Mouse (Mus musculus) myocyte (in vitro differentiated cells): ENCODE data around the gene Slc25a29. TPM values are rescaled to one million over a fixed set of nuclear protein-coding genes. Genes with fewer than 3 reads are reported as not detected.

Experiments used
- H3K27me3 ChIP-seq: one replicate; pipeline ENCODE4 v1.6.1; 2011; ENCODE audit not compliant: control insufficient read depth, insufficient read depth, insufficient read length
- H3K36me3 ChIP-seq: one replicate; pipeline ENCODE4 v1.6.1; 2011; ENCODE audit not compliant: control insufficient read depth, insufficient read depth
- H3K4me2 ChIP-seq: one replicate; pipeline ENCODE4 v1.6.1; 2011; ENCODE audit warnings: low read depth, control low read depth
- H3K4me3 ChIP-seq: one replicate; pipeline ENCODE4 v1.5.1; 2011; ENCODE audit warnings: mild to moderate bottlenecking, control low read depth, moderate library complexity
- H3K79me2 ChIP-seq: one replicate; pipeline ENCODE4 v1.6.1; 2011; ENCODE audit not compliant: control insufficient read depth, insufficient read depth
- H3ac ChIP-seq: one replicate; pipeline ENCODE4 v1.6.1; 2011; ENCODE audit not compliant: control insufficient read depth, insufficient read length
- CEBPB ChIP-seq: IDR thresholded peaks from 2 replicates; pipeline ENCODE4 v1.6.1; 2011; ENCODE audit warnings: mild to moderate bottlenecking, moderate library complexity; ENCODE audit not compliant: poor library complexity, insufficient read depth, severe bottlenecking
- E2F4 ChIP-seq: IDR thresholded peaks from one replicate; pipeline ENCODE4 v1.6.1; 2011; ENCODE audit warnings: mild to moderate bottlenecking, control low read depth, moderate library complexity; ENCODE audit not compliant: insufficient read depth
- MAX ChIP-seq: IDR thresholded peaks from one replicate; pipeline ENCODE4 v1.6.1; 2011; ENCODE audit warnings: low read depth, mild to moderate bottlenecking, control low read depth
- MYOD1 ChIP-seq, 3 experiments: IDR thresholded peaks; one replicate each; pipeline ENCODE4 v1.6.1; 2011; ENCODE audit warnings: control low read depth in 2 of 3, low read depth in 2 of 3, mild to moderate bottlenecking in 2 of 3, moderate library complexity in 1 of 3; ENCODE audit not compliant: insufficient read length in 2 of 3, control insufficient read depth in 1 of 3
- MYOG ChIP-seq, 3 experiments: IDR thresholded peaks; one replicate each; pipeline ENCODE4 v1.6.1; 2011; ENCODE audit warnings: control low read depth in 2 of 3, low read depth in 2 of 3, mild to moderate bottlenecking in 2 of 3; ENCODE audit not compliant: insufficient read length in 2 of 3, control insufficient read depth in 1 of 3, insufficient read depth in 1 of 3
- POLR2A ChIP-seq: IDR thresholded peaks from one replicate; pipeline ENCODE4 v1.6.1; 2011; ENCODE audit warnings: low read depth, mild to moderate bottlenecking, control low read depth, moderate library complexity; ENCODE audit not compliant: insufficient read length
- POLR2AphosphoS2 ChIP-seq: IDR thresholded peaks from one replicate; pipeline ENCODE4 v1.6.1; 2011; ENCODE audit warnings: low read depth, control low read depth; ENCODE audit not compliant: insufficient read length
- REST ChIP-seq: IDR thresholded peaks from one replicate; pipeline ENCODE4 v1.6.1; 2011; ENCODE audit warnings: mild to moderate bottlenecking, control low read depth, moderate library complexity; ENCODE audit not compliant: insufficient read depth, insufficient read length
- SRF ChIP-seq: IDR thresholded peaks from one replicate; pipeline ENCODE4 v1.6.1; 2011; ENCODE audit warnings: low read depth; ENCODE audit not compliant: control insufficient read depth, insufficient read length
- TCF12 ChIP-seq: IDR thresholded peaks from one replicate; pipeline ENCODE4 v1.6.1; 2011; ENCODE audit warnings: mild to moderate bottlenecking, control low read depth; ENCODE audit not compliant: poor library complexity, insufficient read depth, severe bottlenecking
- TCF3 ChIP-seq: IDR thresholded peaks from one replicate; pipeline ENCODE4 v1.6.1; 2011; ENCODE audit warnings: low read depth, control low read depth; ENCODE audit not compliant: insufficient read length
- USF1 ChIP-seq: IDR thresholded peaks from one replicate; pipeline ENCODE4 v1.6.1; 2011; ENCODE audit warnings: low read depth, mild to moderate bottlenecking, control low read depth, moderate library complexity
- polyA plus RNA-seq: library from polyadenylated mRNA; unstranded; fragments of >200 nt; fragmentation: generic; extraction: Trizol; gene quantifications from one replicate; pipeline ENCODE4 v1.2.1, GENCODE M21; 2012; ENCODE audit warnings: missing spikeins

The Slc25a29 gene
- polyA plus RNA-seq, 1 experiment, result 20.9 TPM

DNA sequence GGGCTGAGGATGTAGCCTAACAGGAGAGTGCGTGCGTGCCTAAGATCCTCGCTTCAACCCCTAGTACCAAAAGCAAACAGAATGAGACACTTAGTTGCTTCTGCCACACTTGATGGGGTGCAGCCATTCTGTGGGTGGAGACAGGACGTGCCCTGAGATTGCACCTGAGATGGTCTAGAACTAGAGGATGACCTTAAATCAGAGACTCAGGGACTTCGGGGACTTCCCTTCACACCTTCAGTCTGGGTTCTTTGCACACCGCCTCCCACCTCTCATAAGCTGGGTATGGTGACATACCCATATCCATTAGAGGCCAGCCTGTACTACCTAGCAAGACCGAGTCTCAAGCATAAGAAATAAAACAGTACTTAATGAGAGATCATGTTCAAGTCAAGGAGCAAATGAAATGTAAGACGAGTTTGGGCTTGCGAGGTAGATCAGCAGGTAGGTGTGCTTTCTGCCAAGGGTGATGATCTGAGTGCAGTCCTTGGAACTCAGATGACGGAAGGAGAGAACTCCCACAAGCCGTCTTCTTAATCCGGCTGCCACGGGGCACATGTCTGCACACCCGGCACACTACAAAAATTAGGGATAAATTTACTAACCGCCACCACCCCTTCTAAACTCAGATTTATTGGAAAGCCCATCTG is 11.3 kb downstream of the Slc25a29 start:
- no peak overlapping the region for H3K4me2 ChIP-seq
- H3K36me3 ChIP-seq, result no peaks in the 10 kb centered on the region
- H3ac ChIP-seq, result no peak overlapping the region
- no peaks in the 10 kb centered on the region for H3K27me3 ChIP-seq
- TF ChIP-seq TCF3 (no peak), E2F4 (no peak), REST (no peak), SRF (no peak), USF1 (no peak), CEBPB (no peak), POLR2AphosphoS2 (no peak), MYOD1 (IDR thresholded peaks at IDR 0.05; ENCODE audit: control insufficient read depth in 1 of 3, insufficient read length in 2 of 3, low read depth in 2 of 3) (no peak), TCF12 (no peak), POLR2A (no peak), MAX (no peak)
- no peak overlapping the region for H3K4me3 ChIP-seq
- no peaks in the 10 kb centered on the region for H3K79me2 ChIP-seq

DNA sequence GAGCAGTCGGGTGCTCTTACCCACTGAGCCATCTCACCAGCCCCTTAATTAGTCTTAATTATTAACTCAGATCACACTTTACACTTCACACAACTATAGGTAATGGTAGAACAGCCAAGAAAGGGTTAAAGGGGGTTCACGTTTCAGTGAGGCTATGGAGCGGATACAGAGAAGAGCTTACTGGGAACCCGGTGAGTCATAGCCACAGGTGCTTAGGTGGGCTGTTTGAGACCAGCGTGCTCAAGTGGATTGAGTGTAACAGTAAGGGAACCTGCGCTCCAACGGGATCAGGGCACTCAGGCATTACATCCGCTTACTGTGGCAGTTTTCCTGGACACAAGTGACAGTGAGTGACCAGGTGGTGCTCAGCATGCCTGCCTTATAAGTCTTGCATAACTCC is 12.6 kb downstream of the Slc25a29 start:
- no peak overlapping the region for H3ac ChIP-seq
- peaks cover 6% of the 10 kb centered on the region for H3K79me2 ChIP-seq
- no peaks in the 10 kb centered on the region for H3K36me3 ChIP-seq
- H3K27me3 ChIP-seq, result no peaks in the 10 kb centered on the region
- no peak overlapping the region for H3K4me2 ChIP-seq
- TF ChIP-seq MYOD1 (IDR thresholded peaks at IDR 0.05; ENCODE audit: control insufficient read depth in 1 of 3, insufficient read length in 2 of 3, low read depth in 2 of 3) (no peak), SRF (no peak), USF1 (no peak), E2F4 (no peak), REST (no peak), POLR2A (no peak), TCF12 (no peak), TCF3 (no peak), CEBPB (no peak), MAX (no peak), POLR2AphosphoS2 (no peak)
- no peak overlapping the region for H3K4me3 ChIP-seq

DNA sequence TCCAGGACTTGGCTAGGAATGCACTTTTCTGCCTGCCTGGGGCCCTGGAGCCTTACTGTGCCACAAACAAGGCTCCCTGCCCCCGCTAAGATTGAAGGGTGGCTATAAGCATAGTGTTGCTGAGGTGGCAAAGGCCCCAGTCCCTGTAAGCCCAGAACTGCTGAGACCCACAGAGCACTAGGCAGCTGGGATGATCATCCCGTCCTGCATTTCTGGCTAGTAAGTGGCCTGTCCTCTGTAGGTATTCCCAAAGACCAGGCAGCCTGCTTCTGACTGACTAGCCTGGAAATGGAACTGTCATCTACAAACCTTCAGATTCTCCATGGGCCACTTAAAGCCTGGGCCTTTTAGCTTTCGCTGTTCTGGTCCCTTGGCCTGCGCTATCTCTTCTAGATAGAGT is 15.2 kb downstream of the Slc25a29 start:
- Histone ChIP-seq H3K4me2 (no peak overlapping the region), H3ac (no peak overlapping the region), H3K4me3 (no peak overlapping the region), H3K36me3 (peaks cover 11% of the 10 kb centered on the region), H3K79me2 (peaks cover 24% of the 10 kb centered on the region), H3K27me3 (no peaks in the 10 kb centered on the region)
- no peak for TF ChIP-seq MYOG (IDR thresholded peaks at IDR 0.05; ENCODE audit: control insufficient read depth in 1 of 3, insufficient read depth in 1 of 3, insufficient read length in 2 of 3, low read depth in 2 of 3)
- TF ChIP-seq MAX, result no peak
- no peak for TF ChIP-seq REST
- no peak for TF ChIP-seq POLR2AphosphoS2
- TF ChIP-seq CEBPB, result no peak
- TF ChIP-seq TCF3, result no peak
- no peak for TF ChIP-seq MYOD1 (IDR thresholded peaks at IDR 0.05; ENCODE audit: control insufficient read depth in 1 of 3, insufficient read length in 2 of 3, low read depth in 2 of 3)
- no peak for TF ChIP-seq USF1
- TF ChIP-seq SRF, result no peak
- no peak for TF ChIP-seq E2F4
- TF ChIP-seq POLR2A, result no peak
- no peak for TF ChIP-seq TCF12

DNA sequence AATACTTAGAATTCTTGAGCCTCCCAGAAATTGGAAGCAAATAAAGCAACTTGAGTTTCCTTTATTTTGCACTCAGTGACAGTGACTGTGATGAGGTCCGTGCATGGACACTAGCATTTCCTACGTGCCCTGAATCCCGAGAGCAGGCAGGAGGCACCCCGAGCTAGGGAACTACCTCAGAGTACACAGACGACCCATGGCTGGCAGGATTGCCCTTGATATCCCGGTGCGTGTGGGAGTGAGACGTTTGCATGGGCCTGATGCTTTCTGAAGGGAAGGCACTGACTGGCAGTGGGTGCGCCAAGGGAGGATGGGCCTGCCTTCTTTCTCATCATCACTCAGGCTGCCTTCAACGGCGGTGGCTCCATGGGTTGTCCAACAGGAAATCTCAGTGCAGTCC is 19.1 kb downstream of the Slc25a29 start:
- no peak overlapping the region for H3K4me3 ChIP-seq
- TF ChIP-seq SRF, result no peak
- TF ChIP-seq POLR2A, result no peak
- TF ChIP-seq USF1, result no peak
- TF ChIP-seq E2F4, result no peak
- no peak for TF ChIP-seq MYOD1 (IDR thresholded peaks at IDR 0.05; ENCODE audit: control insufficient read depth in 1 of 3, insufficient read length in 2 of 3, low read depth in 2 of 3)
- no peak for TF ChIP-seq TCF3
- no peak for TF ChIP-seq REST
- H3K27me3 ChIP-seq, result no peaks in the 10 kb centered on the region
- no peak overlapping the region for H3K4me2 ChIP-seq
- H3ac ChIP-seq, result no peak overlapping the region
- peaks cover 63% of the 10 kb centered on the region for H3K79me2 ChIP-seq
- peaks cover 11% of the 10 kb centered on the region for H3K36me3 ChIP-seq

DNA sequence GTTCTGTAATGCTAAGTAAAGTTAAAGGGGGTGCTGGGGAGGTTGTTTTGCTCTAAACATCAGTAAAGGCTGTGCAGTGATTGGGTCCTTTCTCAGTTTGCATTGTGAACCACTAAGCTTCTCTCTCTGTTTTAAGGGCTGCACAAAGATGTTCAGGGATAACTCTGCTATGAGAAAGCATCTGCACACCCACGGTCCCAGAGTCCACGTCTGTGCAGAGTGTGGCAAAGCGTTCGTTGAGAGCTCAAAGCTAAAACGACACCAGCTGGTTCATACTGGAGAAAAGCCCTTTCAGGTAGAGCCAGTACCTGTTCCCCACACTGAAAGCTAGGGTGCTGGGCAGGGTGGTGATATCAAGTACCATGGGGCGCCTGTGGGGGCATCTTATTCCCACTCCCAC is 21.2 kb downstream of the Slc25a29 start:
- Histone ChIP-seq H3K36me3 (peaks cover 11% of the 10 kb centered on the region), H3K4me2 (no peak overlapping the region), H3K79me2 (peaks cover 84% of the 10 kb centered on the region), H3ac (no peak overlapping the region), H3K4me3 (no peak overlapping the region), H3K27me3 (no peaks in the 10 kb centered on the region)
- TF ChIP-seq REST (no peak), TCF3 (no peak), SRF (no peak), POLR2AphosphoS2 (no peak), MYOD1 (IDR thresholded peaks at IDR 0.05; ENCODE audit: control insufficient read depth in 1 of 3, insufficient read length in 2 of 3, low read depth in 2 of 3) (no peak), POLR2A (no peak), CEBPB (no peak), TCF12 (no peak), MAX (no peak), USF1 (no peak), E2F4 (no peak), MYOG (IDR thresholded peaks at IDR 0.05; ENCODE audit: control insufficient read depth in 1 of 3, insufficient read depth in 1 of 3, insufficient read length in 2 of 3, low read depth in 2 of 3) (no peak)
